Mouse (Mus musculus): ENCODE results near the gene Ttyh2.

DNA sequence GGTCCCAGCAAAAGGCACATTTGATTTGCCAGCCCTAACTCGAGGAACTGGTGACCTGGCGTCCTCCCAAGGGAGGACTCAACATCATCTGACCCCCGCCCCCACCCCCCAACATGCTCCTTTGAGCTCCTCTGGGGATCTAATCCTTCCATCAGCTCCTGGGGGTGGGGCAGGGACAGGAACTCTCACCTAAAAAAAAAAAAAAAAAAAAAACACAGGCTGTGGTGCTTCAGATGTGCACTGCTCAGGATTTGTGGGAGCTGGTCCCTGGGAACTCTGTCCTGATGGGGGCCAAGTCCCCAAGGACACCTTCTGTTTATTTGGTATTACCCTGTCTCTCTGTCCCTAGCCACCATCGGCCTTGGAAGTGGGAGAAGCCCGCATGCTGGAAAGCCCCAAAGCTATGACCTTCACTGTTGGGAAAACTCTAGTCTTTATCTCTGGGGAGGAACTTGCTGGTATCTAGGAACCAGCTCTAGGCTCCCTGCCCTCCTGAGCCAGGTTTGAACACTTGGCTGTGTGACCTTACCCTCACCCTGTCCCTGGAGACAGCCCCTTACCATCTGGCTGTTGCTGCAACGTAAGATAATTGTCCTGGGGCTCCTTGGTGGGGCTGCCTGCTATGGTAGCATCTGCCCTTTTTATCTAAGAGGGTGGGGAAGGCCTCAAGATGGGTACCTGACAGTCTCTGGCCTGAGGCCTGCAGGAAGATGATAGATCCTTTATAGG lies 16.4 kb downstream of the Ttyh2 start:
- no peak for TF ChIP-seq EP300 (IDR thresholded peaks at IDR 0.05; ENCODE audit: low read depth)
- TF ChIP-seq CTCF (IDR thresholded peaks at IDR 0.05; ENCODE audit: low read depth), result no peak

Data from liver, postnatal 0 days (tissue).